Mouse (Mus musculus) embryonic fibroblast, embryonic 13.5 days (primary cell): Measurements from ENCODE around the gene Gm20388. TPM values are rescaled to one million over a fixed set of nuclear protein-coding genes. Genes with fewer than 3 reads are reported as not detected.
"Not testable (repeated sequence)": the region's sequence is repeated elsewhere in the genome, so short reads cannot be mapped to it uniquely, and the experiment has no call there.

Experiments
- H3K27ac ChIP-seq: 2 replicates; pipeline ENCODE4 v1.5.1; 2012; ENCODE audit warnings: low read length, control low read depth, inconsistent platforms; ENCODE audit not compliant: insufficient read depth
- H3K4me1 ChIP-seq: 2 replicates; pipeline ENCODE4 v1.6.1; 2011; ENCODE audit warnings: low read length; ENCODE audit not compliant: control insufficient read depth, insufficient read depth
- H3K4me3 ChIP-seq: 2 replicates; pipeline ENCODE4 v1.5.1; 2011; ENCODE audit warnings: mild to moderate bottlenecking, control low read depth, low read length; ENCODE audit not compliant: insufficient read depth
- CTCF ChIP-seq: IDR thresholded peaks from 2 replicates; pipeline ENCODE4 v1.5.1; 2011; ENCODE audit warnings: mild to moderate bottlenecking, control low read depth, low read length, moderate library complexity, borderline replicate concordance; ENCODE audit not compliant: insufficient read depth
- POLR2A ChIP-seq: IDR thresholded peaks from 2 replicates; pipeline ENCODE4 v1.6.1; 2011; ENCODE audit warnings: low read depth, mild to moderate bottlenecking, control low read depth, low read length, moderate library complexity
- polyA plus RNA-seq: library from polyadenylated mRNA; stranded (reverse); fragments of >200 nt; gene quantifications from 2 replicates; pipeline ENCODE4 v1.2.4, GENCODE M21; 2011; ENCODE audit warnings: low read depth; ENCODE audit not compliant: missing spikeins, insufficient read length

Gene Gm20388
- polyA plus RNA-seq, 1 experiment, result 82.8 TPM

DNA sequence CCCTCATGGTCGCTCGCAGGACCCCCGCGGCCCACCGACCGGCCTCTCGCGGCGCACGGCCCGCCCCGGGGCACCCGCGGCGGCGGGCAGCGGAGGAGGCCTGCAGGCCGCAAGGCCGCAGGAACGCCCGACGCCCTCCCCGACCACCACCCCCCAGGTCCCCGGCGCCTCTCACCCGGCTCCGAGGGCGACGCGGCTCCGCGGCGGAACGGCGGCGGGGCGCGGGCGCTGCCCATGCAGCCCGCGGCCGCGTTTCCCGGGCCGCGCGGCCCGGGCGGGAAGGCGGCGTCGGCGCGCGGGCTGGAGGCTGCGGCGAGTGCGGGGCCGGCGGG is 3131.1 kb downstream of the Gm20388 start:
- Histone ChIP-seq H3K4me3 (peak overlapping the region; percentile 73), H3K4me1 (peaks cover 7% of the 10 kb centered on the region), H3K27ac (peak overlapping the region; percentile 87)
- TF ChIP-seq CTCF (no peak), POLR2A (no peak)

DNA sequence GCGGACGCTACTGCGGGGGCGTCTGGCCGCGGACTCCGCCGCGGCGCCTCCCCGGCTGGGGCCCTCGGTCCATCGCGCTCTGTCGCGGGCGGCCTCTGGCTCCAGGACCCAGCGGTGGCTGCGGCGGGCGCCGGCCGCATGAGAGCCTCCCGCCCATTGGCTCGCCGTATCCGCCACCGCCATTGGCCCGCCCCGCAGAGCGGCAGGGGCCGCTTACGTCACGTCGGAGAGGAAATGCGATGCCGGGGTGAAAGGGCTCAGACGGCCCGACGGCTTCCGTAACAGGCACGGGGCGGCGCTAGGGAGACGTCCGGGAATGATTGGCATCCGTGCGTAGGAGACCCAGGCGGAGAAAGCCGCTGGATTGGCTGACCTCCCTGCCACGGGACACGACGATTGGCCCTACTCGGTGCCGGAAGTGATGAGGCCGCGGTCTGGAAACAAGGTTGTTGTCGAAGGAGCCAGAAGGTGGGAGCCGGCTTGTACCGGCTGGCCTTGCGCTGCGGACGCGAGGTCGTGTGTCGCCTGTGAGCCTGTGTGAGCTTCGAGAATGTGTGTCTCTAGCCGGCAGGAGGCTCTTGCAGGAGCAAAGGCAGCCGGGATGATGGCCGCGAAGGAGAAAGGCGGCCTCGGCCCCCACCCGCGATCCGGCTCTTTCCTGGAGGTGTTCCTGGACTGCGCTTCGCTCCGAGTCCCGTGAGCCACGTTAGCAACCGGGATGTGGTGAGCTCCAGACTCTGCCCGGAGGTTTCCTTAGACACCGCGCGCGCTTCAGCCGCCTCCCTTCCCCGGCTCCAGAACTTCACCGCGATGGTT is 3131.7 kb downstream of the Gm20388 start, which contains the start of gene Ankrd11:
Ankrd11 (minus strand) TSS at position 120 of the 816 bp plus-strand sequence.
- peak within 1 kb of the TSS; percentile 87 for H3K27ac ChIP-seq
- H3K4me1 ChIP-seq, result peaks cover 5% of the 10 kb centered on the region
- peak within 1 kb of the TSS; percentile 73 for H3K4me3 ChIP-seq
- peak; percentile 99 for TF ChIP-seq POLR2A
- no peak for TF ChIP-seq CTCF

DNA sequence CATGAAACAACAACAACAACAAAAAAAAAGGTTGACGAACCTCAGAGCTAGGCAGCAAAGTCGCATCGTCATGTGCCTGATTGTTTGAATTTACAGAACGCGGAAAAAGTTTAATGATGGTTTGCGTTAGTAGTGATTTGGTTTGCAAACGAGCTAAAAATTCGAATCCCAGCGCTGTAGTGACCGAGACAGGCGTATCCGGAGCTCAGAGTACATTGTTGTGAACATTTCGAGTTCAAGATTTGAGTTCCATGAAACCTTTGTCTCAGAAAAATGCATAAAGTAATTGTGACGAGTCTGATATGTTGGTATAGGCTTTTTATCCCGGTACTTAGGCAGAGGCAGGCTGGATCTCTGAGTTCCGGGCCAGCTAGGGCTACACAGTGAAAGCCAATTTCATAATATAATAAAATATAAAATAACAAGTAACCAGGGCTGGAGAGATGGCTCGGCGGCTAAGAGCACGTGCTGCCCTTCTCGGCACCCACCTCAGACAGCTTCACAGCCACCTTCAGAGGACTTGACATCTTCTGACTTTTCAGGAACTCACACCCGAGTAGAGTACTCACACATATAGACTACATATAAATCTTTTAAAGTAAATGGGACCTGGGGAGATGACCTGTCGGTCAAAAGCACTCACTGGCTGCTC is 3132.5 kb downstream of the Gm20388 start:
- H3K4me1 ChIP-seq, result peaks cover 3% of the 10 kb centered on the region
- H3K27ac ChIP-seq, result peak overlapping the region; percentile 64
- H3K4me3 ChIP-seq, result peak overlapping the region; percentile 59
- TF ChIP-seq CTCF, result no peak
- no peak for TF ChIP-seq POLR2A

DNA sequence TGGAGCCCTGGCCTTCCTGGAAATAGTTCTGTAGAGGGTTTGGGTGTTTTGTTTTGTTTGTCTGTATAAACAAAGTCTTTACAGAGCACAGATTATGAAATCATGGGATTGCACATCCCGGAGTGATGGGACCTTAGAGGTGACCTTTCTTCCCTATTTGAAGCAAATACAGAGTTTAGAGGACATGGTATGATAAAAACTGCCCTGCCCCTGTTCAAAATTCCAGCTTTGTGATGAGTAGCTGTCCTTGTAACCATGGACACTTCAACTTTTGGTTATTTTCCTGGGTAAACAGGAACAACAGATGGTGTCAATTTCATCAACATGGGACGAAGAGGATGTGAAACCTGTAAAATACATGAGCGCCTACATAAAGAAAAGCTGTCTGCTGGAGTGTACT is 3133.3 kb downstream of the Gm20388 start:
- H3K4me3 ChIP-seq, result no peak overlapping the region

DNA sequence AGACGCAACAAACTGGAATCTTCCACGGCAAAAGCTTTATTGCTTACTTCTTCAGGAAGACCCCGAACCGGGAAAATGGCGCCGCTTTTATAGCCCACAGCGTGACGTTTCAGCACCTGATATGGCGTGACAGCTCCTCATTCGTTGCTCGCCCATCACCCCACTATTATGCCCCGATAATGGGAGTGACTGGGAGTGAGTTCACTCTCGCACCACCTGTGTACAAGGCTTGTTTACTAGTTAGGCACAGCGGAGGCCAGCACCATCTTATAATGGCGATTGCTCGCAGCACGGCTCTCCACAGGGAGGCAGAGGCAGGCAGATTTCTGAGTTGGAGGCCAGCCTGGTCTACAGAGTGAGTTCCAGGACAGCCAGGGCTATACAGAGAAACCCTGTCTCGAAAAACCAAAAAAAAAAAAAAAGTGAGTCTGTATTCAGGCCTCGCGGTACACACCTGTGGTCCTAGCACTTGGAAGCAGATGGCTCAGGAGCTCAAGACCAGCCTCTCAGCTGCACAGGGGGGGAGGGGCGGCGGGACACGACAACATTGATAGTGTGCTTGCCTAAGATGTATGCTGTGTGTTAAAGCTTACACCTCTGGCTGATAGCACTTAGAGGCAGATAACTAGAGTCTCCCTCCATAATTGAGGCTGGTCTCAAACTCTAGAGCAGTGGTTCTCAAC is 3134.2 kb downstream of the Gm20388 start:
- H3K4me1 ChIP-seq, H3K4me3 ChIP-seq, H3K27ac ChIP-seq: not testable (repeated sequence)

More for the DNA sequence above, 3133.3 kb downstream of the Gm20388 start:
- Histone ChIP-seq H3K4me1 (peaks cover 3% of the 10 kb centered on the region), H3K27ac (no peak overlapping the region)
- TF ChIP-seq POLR2A (no peak), CTCF (no peak)

DNA sequence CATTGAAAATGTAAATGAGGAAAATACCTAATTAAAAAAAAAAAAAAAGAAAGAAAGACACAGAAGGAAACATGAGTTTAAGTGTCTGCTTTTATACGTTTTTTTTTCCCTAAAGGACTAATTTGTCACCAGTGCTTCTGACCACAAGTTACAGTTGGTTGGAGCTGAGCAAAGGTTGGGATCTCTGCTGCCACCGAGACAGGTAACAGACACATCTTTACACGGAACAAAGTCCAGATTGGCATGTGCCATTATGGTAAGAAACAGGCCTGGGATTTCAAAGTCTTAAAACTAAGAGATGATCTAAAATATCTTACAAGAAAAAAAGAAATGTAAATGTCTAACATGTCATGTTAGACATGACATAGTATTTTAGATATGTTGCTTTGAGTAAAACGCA is 3136.1 kb downstream of the Gm20388 start:
- H3K27ac ChIP-seq, result no peak overlapping the region
- TF ChIP-seq POLR2A (no peak), CTCF (no peak)
- no peaks in the 10 kb centered on the region for H3K4me1 ChIP-seq
- H3K4me3 ChIP-seq, result no peak overlapping the region

GRCm38 (mm10) chr8:123047827-123048226 is 3137.2 kb downstream of the Gm20388 start:
- H3K27ac ChIP-seq, result no peak overlapping the region
- no peak for TF ChIP-seq POLR2A
- no peak for TF ChIP-seq CTCF
- H3K4me3 ChIP-seq, result no peak overlapping the region
- H3K4me1 ChIP-seq, result no peaks in the 10 kb centered on the region

- TF ChIP-seq POLR2A, result no peak
- TF ChIP-seq CTCF, result no peak
- H3K4me3 ChIP-seq, result no peak overlapping the region
Measured at GRCm38 (mm10) chr8:123048402-123048801, 3137.8 kb downstream of the Gm20388 start.

GRCm38 (mm10) chr8:123051458-123051857 is 3140.8 kb downstream of the Gm20388 start:
- H3K27ac ChIP-seq, result no peak overlapping the region
- no peaks in the 10 kb centered on the region for H3K4me1 ChIP-seq
- no peak overlapping the region for H3K4me3 ChIP-seq
- TF ChIP-seq POLR2A (no peak), CTCF (no peak)

More at GRCm38 (mm10) chr8:123048402-123048801, 3137.8 kb downstream of the Gm20388 start:
- Histone ChIP-seq H3K27ac (no peak overlapping the region), H3K4me1 (no peaks in the 10 kb centered on the region)

- no peak within 1 kb of the TSS for H3K4me3 ChIP-seq
- H3K4me1 ChIP-seq, result peaks cover 7% of the 10 kb centered on the region; the same call in 1 of the 2 replicates
- no peak within 1 kb of the TSS for H3K27ac ChIP-seq
- no peak for TF ChIP-seq POLR2A
- TF ChIP-seq CTCF, result no peak
Measured at GRCm38 (mm10) chr8:123062721-123063120, 3152.1 kb downstream of the Gm20388 start, which contains the start of gene Spg7. Gene Spg7, plus strand, starts transcription at chr8:123062942.
